Mouse (Mus musculus): ENCODE results near the gene Jsrp1. TPM values are rescaled to one million over a fixed set of nuclear protein-coding genes. Genes with fewer than 3 reads are reported as not detected.

Jsrp1 gene
- total and polyA plus RNA-seq, 3 experiments: 0.39 TPM; not detected in 2

DNA sequence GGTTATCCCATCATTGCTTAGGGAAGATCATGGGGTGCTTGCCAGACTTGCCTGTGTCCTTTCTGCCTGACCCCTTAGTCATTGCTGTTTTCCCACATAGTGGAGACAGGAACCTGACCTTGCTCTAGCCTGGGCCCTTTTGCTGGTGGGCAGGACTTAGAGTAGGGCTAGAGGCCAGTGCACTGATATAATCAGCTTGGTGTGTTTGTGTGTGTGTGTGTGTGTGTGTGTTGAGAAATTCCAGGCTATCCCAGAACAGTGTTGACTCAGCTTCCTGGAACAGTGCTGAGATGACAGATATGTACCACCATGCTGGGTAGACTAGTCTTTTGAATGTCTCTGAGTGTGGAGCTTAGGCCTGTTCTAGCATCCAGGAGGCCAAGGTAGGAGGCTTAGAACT lies 33.7 kb downstream of the Jsrp1 start:
- no peak overlapping the region for H3K27ac ChIP-seq (ENCODE audit: control insufficient read depth, low read depth, low read length)
- H3K4me3 ChIP-seq (ENCODE audit: control insufficient read depth in 1 of 2, insufficient read depth in 1 of 2, low read depth in 2 of 2, low read length in 2 of 2): no peak overlapping the region
- peaks cover 0 to 19% of the 10 kb centered on the region in 2 experiments; a peak in 2 of 4 replicates for H3K36me3 ChIP-seq (ENCODE audit: control insufficient read depth in 1 of 2, insufficient read depth in 2 of 2, low read length in 2 of 2)
- TF ChIP-seq RAD21 (IDR thresholded peaks at IDR 0.05; ENCODE audit: low read depth, low read length): no peak
- TF ChIP-seq CHD1 (IDR thresholded peaks at IDR 0.05; ENCODE audit: low read depth, low read length): no peak
- no peak for TF ChIP-seq KAT2A (conservative IDR thresholded peaks at IDR 0.05; ENCODE audit: low read depth, low read length)
- TF ChIP-seq SMC3 (IDR thresholded peaks at IDR 0.05; ENCODE audit: low read depth, low read length): no peak
- no peaks in the 10 kb centered on the region for H3K27me3 ChIP-seq (ENCODE audit: control insufficient read depth in 1 of 2, insufficient read depth in 2 of 2, low read length in 2 of 2)
- no peaks in the 10 kb centered on the region for H3K4me1 ChIP-seq (ENCODE audit: control insufficient read depth in 1 of 2, insufficient read depth in 2 of 2, low read length in 2 of 2)
- no peaks in the 10 kb centered on the region for H3K9me3 ChIP-seq (replicated peaks; ENCODE audit: insufficient read depth, low read length)
- no peaks in the 10 kb centered on the region; the same call in 1 of the 2 replicates for H3K79me2 ChIP-seq (ENCODE audit: control insufficient read depth, insufficient read depth, low read length, poor library complexity)
- no peak for DNase-seq (ENCODE audit: low read depth, low spot score)
- H3K9ac ChIP-seq (ENCODE audit: control insufficient read depth, low read depth, low read length, poor library complexity, severe bottlenecking): no peak overlapping the region

DNA sequence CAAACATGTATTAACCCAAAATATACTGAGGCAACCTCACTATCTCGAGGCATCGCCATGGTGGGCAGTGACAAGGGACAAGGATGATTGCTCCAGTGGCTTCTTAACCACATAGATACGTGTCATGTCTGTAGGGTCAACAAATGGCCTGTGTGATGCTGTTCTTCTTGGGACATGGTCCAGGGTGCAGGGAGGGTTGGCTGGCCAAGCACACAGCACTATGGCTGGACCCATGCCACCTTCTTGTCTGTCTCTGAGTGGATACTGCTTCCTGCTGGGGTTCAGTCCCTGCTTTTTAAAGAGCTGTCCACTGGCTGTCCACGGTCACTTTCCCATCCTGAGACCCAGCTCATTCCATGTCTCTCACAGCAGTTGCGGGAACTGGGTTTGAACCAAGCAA lies 36.2 kb downstream of the Jsrp1 start:
- Histone ChIP-seq H3K36me3 (ENCODE audit: control insufficient read depth in 1 of 2, insufficient read depth in 2 of 2, low read length in 2 of 2) (peaks cover 10 to 23% of the 10 kb centered on the region in 2 experiments), H3K4me3 (ENCODE audit: control insufficient read depth in 1 of 2, insufficient read depth in 1 of 2, low read depth in 2 of 2, low read length in 2 of 2) (no peak overlapping the region), H3K4me1 (ENCODE audit: control insufficient read depth in 1 of 2, insufficient read depth in 2 of 2, low read length in 2 of 2) (peaks cover 12 to 18% of the 10 kb centered on the region in 2 experiments), H3K27ac (ENCODE audit: control insufficient read depth, low read depth, low read length) (no peak overlapping the region), H3K9me3 (replicated peaks; ENCODE audit: insufficient read depth, low read length) (no peaks in the 10 kb centered on the region), H3K9ac (ENCODE audit: control insufficient read depth, low read depth, low read length, poor library complexity, severe bottlenecking) (no peak overlapping the region), H3K27me3 (ENCODE audit: control insufficient read depth in 1 of 2, insufficient read depth in 2 of 2, low read length in 2 of 2) (no peaks in the 10 kb centered on the region), H3K79me2 (ENCODE audit: control insufficient read depth, insufficient read depth, low read length, poor library complexity) (no peaks in the 10 kb centered on the region; the same call in 1 of the 2 replicates)
- no peak for TF ChIP-seq HCFC1 (IDR thresholded peaks at IDR 0.05; ENCODE audit: low read depth, low read length)
- no peak for DNase-seq (ENCODE audit: low read depth, low spot score)

DNA sequence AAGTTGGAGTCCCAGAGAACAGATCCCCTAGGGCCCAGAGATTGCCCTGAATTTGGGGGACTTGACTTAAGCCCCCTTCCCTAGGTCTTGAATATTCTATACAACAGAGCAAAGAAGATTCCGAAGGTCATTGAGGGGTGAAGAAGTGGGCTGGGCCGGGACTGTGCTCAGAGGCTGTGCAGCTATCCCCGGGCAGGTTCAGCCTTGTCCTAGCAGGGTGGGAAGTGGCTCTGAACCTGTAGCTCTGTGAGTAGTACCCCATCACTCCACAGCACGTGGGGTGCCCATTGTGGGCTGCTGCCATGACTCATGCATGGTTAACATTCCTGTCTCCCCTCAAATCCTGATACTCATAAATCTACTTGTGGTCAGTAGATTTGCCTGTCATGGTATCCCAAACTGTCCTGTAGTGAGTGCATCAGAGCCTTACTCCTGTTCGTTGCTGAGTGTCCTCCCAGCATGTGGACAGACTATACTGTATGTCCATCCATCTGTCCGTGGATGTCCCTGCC lies 36.9 kb downstream of the Jsrp1 start:
- Histone ChIP-seq H3K4me1 (ENCODE audit: control insufficient read depth in 1 of 2, insufficient read depth in 2 of 2, low read length in 2 of 2) (peaks cover 12 to 18% of the 10 kb centered on the region in 2 experiments), H3K79me2 (ENCODE audit: control insufficient read depth, insufficient read depth, low read length, poor library complexity) (no peaks in the 10 kb centered on the region; the same call in 1 of the 2 replicates), H3K4me3 (ENCODE audit: control insufficient read depth in 1 of 2, insufficient read depth in 1 of 2, low read depth in 2 of 2, low read length in 2 of 2) (no peak overlapping the region), H3K27me3 (ENCODE audit: control insufficient read depth in 1 of 2, insufficient read depth in 2 of 2, low read length in 2 of 2) (no peaks in the 10 kb centered on the region), H3K9ac (ENCODE audit: control insufficient read depth, low read depth, low read length, poor library complexity, severe bottlenecking) (no peak overlapping the region), H3K27ac (ENCODE audit: control insufficient read depth, low read depth, low read length) (no peak overlapping the region), H3K9me3 (replicated peaks; ENCODE audit: insufficient read depth, low read length) (no peaks in the 10 kb centered on the region), H3K36me3 (ENCODE audit: control insufficient read depth in 1 of 2, insufficient read depth in 2 of 2, low read length in 2 of 2) (peaks cover 10 to 28% of the 10 kb centered on the region in 2 experiments)
- DNase-seq (ENCODE audit: low read depth, low spot score): no peak
- TF ChIP-seq HCFC1 (IDR thresholded peaks at IDR 0.05; ENCODE audit: low read depth, low read length) (no peak), EP300 (IDR thresholded peaks at IDR 0.05; ENCODE audit: low read depth in 1 of 2, low read length in 2 of 2) (no peak), GATA1 (IDR thresholded peaks at IDR 0.05; ENCODE audit: low read depth, low read length) (no peak), UBTF (IDR thresholded peaks at IDR 0.05; ENCODE audit: borderline replicate concordance, insufficient read depth, low read depth, low read length) (no peak), SIN3A (IDR thresholded peaks at IDR 0.05; ENCODE audit: low read length) (no peak), RAD21 (IDR thresholded peaks at IDR 0.05; ENCODE audit: low read depth, low read length) (no peak), POLR2A (IDR thresholded peaks at IDR 0.05; ENCODE audit: control insufficient read depth in 1 of 2, insufficient read depth in 1 of 2, low read depth in 1 of 2, low read length in 2 of 2, poor library complexity in 1 of 2) (no peak), NRF1 (IDR thresholded peaks at IDR 0.05; ENCODE audit: insufficient read depth, low read depth, low read length, poor library complexity, severe bottlenecking) (no peak), E2F4 (IDR thresholded peaks at IDR 0.05; ENCODE audit: borderline replicate concordance, low read depth, low read length) (no peak), CHD1 (IDR thresholded peaks at IDR 0.05; ENCODE audit: low read depth, low read length) (no peak), TCF12 (IDR thresholded peaks at IDR 0.05; ENCODE audit: low read depth, low read length) (no peak), ZKSCAN1 (IDR thresholded peaks at IDR 0.05; ENCODE audit: low read depth, low read length) (no peak), POLR2AphosphoS5 (IDR thresholded peaks at IDR 0.05; ENCODE audit: borderline replicate concordance, low read depth, low read length) (no peak), JUND (IDR thresholded peaks at IDR 0.05; ENCODE audit: low read depth, low read length) (no peak), ETS1 (IDR thresholded peaks at IDR 0.05; ENCODE audit: low read depth, low read length) (no peak), ELF1 (IDR thresholded peaks at IDR 0.05; ENCODE audit: low read depth, low read length) (no peak), MAZ (IDR thresholded peaks at IDR 0.05; ENCODE audit: low read depth, low read length) (no peak), TBP (IDR thresholded peaks at IDR 0.05; ENCODE audit: low read depth, low read length) (no peak), MEF2A (IDR thresholded peaks at IDR 0.05; ENCODE audit: extremely low read depth, insufficient replicate concordance, low read depth, low read length, poor library complexity, severe bottlenecking) (no peak), ZNF384 (IDR thresholded peaks at IDR 0.05; ENCODE audit: low read depth, low read length) (no peak)
